Comparison of ENCODE assay signal across 1 mouse cellular context in genomic region chr9:44966815-44967242, GRCm38 (mm10).
TF ChIP-seq lines count a peak whose summit lies in the region.

No protein-coding gene starts in this region.

TF ChIP-seq in MEL, 35 proteins besides CTCF, POLR2A, EP300 and RAD21 (continued from another document):
- peak; percentile 92; the same call in 1 of the 2 replicates for TF ChIP-seq POLR2AphosphoS5 (IDR thresholded peaks at IDR 0.05; ENCODE audit: borderline replicate concordance, low read depth, low read length)
- peak; percentile 94 for TF ChIP-seq ETS1 (IDR thresholded peaks at IDR 0.05; ENCODE audit: low read depth, low read length)
- TF ChIP-seq GATA1 (IDR thresholded peaks at IDR 0.05; ENCODE audit: low read depth, low read length): peak; percentile 24; the same call in 1 of the 2 replicates
- no peak for TF ChIP-seq UBTF (IDR thresholded peaks at IDR 0.05; ENCODE audit: borderline replicate concordance, insufficient read depth, low read depth, low read length)
- TF ChIP-seq POLR2AphosphoS2 (IDR thresholded peaks at IDR 0.05; ENCODE audit: low read length): peak; percentile 88
- TF ChIP-seq MYB (IDR thresholded peaks at IDR 0.05; ENCODE audit: low read depth, low read length): 0 out of 2 replicates have a peak, but pooled peaks have one; percentile 36
- TF ChIP-seq RCOR1 (IDR thresholded peaks at IDR 0.05; ENCODE audit: low read depth, low read length): peak; percentile 38; the same call in 1 of the 2 replicates
- peak; percentile 76 for TF ChIP-seq HCFC1 (IDR thresholded peaks at IDR 0.05; ENCODE audit: low read depth, low read length)
- peak; percentile 75; the same call in 1 of the 2 replicates for TF ChIP-seq JUND (IDR thresholded peaks at IDR 0.05; ENCODE audit: low read depth, low read length)
- peak; percentile 92 for TF ChIP-seq MAFK (IDR thresholded peaks at IDR 0.05; ENCODE audit: borderline replicate concordance, low read depth, low read length)
- no peak for TF ChIP-seq USF2 (IDR thresholded peaks at IDR 0.05; ENCODE audit: borderline replicate concordance in 1 of 2, insufficient read depth in 1 of 2, low read depth in 1 of 2, low read length in 2 of 2)
- TF ChIP-seq ZC3H11A (IDR thresholded peaks at IDR 0.05; ENCODE audit: low read depth, low read length): peak; percentile 79
- peak; percentile 44; the same call in 1 of the 2 replicates for TF ChIP-seq ELF1 (IDR thresholded peaks at IDR 0.05; ENCODE audit: low read depth, low read length)
- no peak for TF ChIP-seq BHLHE40 (IDR thresholded peaks at IDR 0.05; ENCODE audit: borderline replicate concordance, low read depth, low read length)
- peak; percentile 100 for TF ChIP-seq ZMIZ1 (IDR thresholded peaks at IDR 0.05; ENCODE audit: low read depth, low read length)
- TF ChIP-seq GABPA (IDR thresholded peaks at IDR 0.05; ENCODE audit: low read depth, low read length): peak; percentile 55; the same call in 1 of the 2 replicates
